Mouse (Mus musculus): ENCODE results near the gene Cngb1. TPM values are rescaled to one million over a fixed set of nuclear protein-coding genes. Genes with fewer than 3 reads are reported as not detected.

Gene Cngb1
- total and polyA plus RNA-seq, 3 experiments = 0.61 to 1.2 (median 0.63) TPM

- H3K79me2 ChIP-seq (replicated peaks; ENCODE audit: control insufficient read depth, insufficient read depth, low read length) = no peaks in the 10 kb centered on the region
- WGBS = 50% methylated on average over 2 of the region's 2 CpGs
These were observed 33.5 kb downstream of the Cngb1 start for GRCm38 (mm10) chr8:95272871-95273270.

GRCm38 (mm10) chr8:95271841-95272240, 34.5 kb downstream of the Cngb1 start:
- 42% methylated on average over 4 of the region's 4 CpGs for WGBS
- H3K27me3 ChIP-seq (ENCODE audit: control insufficient read depth, insufficient read depth, low read length) = no peaks in the 10 kb centered on the region
- DNase-seq = no peak
- no peak overlapping the region for H3K4me3 ChIP-seq
- no peaks in the 10 kb centered on the region for H3K4me1 ChIP-seq (ENCODE audit: control insufficient read depth, insufficient read depth, low read length)
- intact Hi-C loops (cut with DNase I) = no loop called here
- H3K27ac ChIP-seq = no peak overlapping the region
- no peak for TF ChIP-seq EP300 (IDR thresholded peaks at IDR 0.05; ENCODE audit: insufficient read depth, low read depth, low read length)
- TF ChIP-seq CTCF (IDR thresholded peaks at IDR 0.05) = no peak
- TF ChIP-seq POLR2A (IDR thresholded peaks at IDR 0.05; ENCODE audit: insufficient read depth, low read depth, low read length) = no peak
- no peak overlapping the region for H3K9ac ChIP-seq (ENCODE audit: low read depth, low read length)
- H3K79me2 ChIP-seq (replicated peaks; ENCODE audit: control insufficient read depth, insufficient read depth, low read length) = no peaks in the 10 kb centered on the region
- H3K36me3 ChIP-seq (ENCODE audit: control insufficient read depth, insufficient read depth, low read length) = no peaks in the 10 kb centered on the region

More at GRCm38 (mm10) chr8:95272871-95273270, 33.5 kb downstream of the Cngb1 start:
- no peak overlapping the region for H3K4me3 ChIP-seq
- H3K36me3 ChIP-seq (ENCODE audit: control insufficient read depth, insufficient read depth, low read length) = no peaks in the 10 kb centered on the region
- TF ChIP-seq CTCF (IDR thresholded peaks at IDR 0.05) = no peak
- TF ChIP-seq EP300 (IDR thresholded peaks at IDR 0.05; ENCODE audit: insufficient read depth, low read depth, low read length) = no peak
- no peak for TF ChIP-seq POLR2A (IDR thresholded peaks at IDR 0.05; ENCODE audit: insufficient read depth, low read depth, low read length)
- no peak overlapping the region for H3K27ac ChIP-seq
- no peak overlapping the region for H3K9ac ChIP-seq (ENCODE audit: low read depth, low read length)
- no peaks in the 10 kb centered on the region for H3K27me3 ChIP-seq (ENCODE audit: control insufficient read depth, insufficient read depth, low read length)
- DNase-seq = no peak
- H3K4me1 ChIP-seq (ENCODE audit: control insufficient read depth, insufficient read depth, low read length) = no peaks in the 10 kb centered on the region
- intact Hi-C loops (cut with DNase I) = no loop called here

- no peak overlapping the region for H3K9ac ChIP-seq (ENCODE audit: low read depth, low read length)
- no peaks in the 10 kb centered on the region for H3K79me2 ChIP-seq (replicated peaks; ENCODE audit: control insufficient read depth, insufficient read depth, low read length)
- H3K27me3 ChIP-seq (ENCODE audit: control insufficient read depth, insufficient read depth, low read length) = no peaks in the 10 kb centered on the region
- TF ChIP-seq CTCF (IDR thresholded peaks at IDR 0.05) (no peak), POLR2A (IDR thresholded peaks at IDR 0.05; ENCODE audit: insufficient read depth, low read depth, low read length) (no peak), EP300 (IDR thresholded peaks at IDR 0.05; ENCODE audit: insufficient read depth, low read depth, low read length) (no peak)
- H3K27ac ChIP-seq = no peak overlapping the region
- intact Hi-C loops (cut with DNase I) = no loop called here
- no peak for DNase-seq
- H3K4me3 ChIP-seq = no peak overlapping the region
- no peaks in the 10 kb centered on the region for H3K4me1 ChIP-seq (ENCODE audit: control insufficient read depth, insufficient read depth, low read length)
- WGBS = 85% methylated on average over 12 of the region's 12 CpGs
- no peaks in the 10 kb centered on the region for H3K36me3 ChIP-seq (ENCODE audit: control insufficient read depth, insufficient read depth, low read length)
These were observed 35.9 kb downstream of the Cngb1 start for GRCm38 (mm10) chr8:95270501-95270900.

GRCm38 (mm10) chr8:95262181-95262580, 44.2 kb downstream of the Cngb1 start:
- Histone ChIP-seq H3K4me3 (no peak overlapping the region), H3K36me3 (ENCODE audit: control insufficient read depth, insufficient read depth, low read length) (no peaks in the 10 kb centered on the region), H3K27ac (no peak overlapping the region), H3K4me1 (ENCODE audit: control insufficient read depth, insufficient read depth, low read length) (no peaks in the 10 kb centered on the region), H3K9ac (ENCODE audit: low read depth, low read length) (no peak overlapping the region), H3K27me3 (ENCODE audit: control insufficient read depth, insufficient read depth, low read length) (no peaks in the 10 kb centered on the region), H3K79me2 (replicated peaks; ENCODE audit: control insufficient read depth, insufficient read depth, low read length) (no peaks in the 10 kb centered on the region)
- no peak for DNase-seq
- intact Hi-C loops (cut with DNase I) = no loop called here
- TF ChIP-seq EP300 (IDR thresholded peaks at IDR 0.05; ENCODE audit: insufficient read depth, low read depth, low read length) = no peak
- TF ChIP-seq CTCF (IDR thresholded peaks at IDR 0.05) = no peak
- TF ChIP-seq POLR2A (IDR thresholded peaks at IDR 0.05; ENCODE audit: insufficient read depth, low read depth, low read length) = no peak
- WGBS = 88% methylated on average over 2 of the region's 2 CpGs

- intact Hi-C loops (cut with DNase I) = loop anchor here (1.0 to 10.0 kb wide), 4 partner anchors 39 to 439 kb away; partner anchors contain the start of gene Zfp319
- Histone ChIP-seq H3K27me3 (ENCODE audit: control insufficient read depth, insufficient read depth, low read length) (no peaks in the 10 kb centered on the region), H3K27ac (no peak overlapping the region), H3K4me3 (no peak overlapping the region), H3K36me3 (ENCODE audit: control insufficient read depth, insufficient read depth, low read length) (no peaks in the 10 kb centered on the region), H3K79me2 (replicated peaks; ENCODE audit: control insufficient read depth, insufficient read depth, low read length) (no peaks in the 10 kb centered on the region), H3K9ac (ENCODE audit: low read depth, low read length) (no peak overlapping the region), H3K4me1 (ENCODE audit: control insufficient read depth, insufficient read depth, low read length) (no peaks in the 10 kb centered on the region)
- TF ChIP-seq POLR2A (IDR thresholded peaks at IDR 0.05; ENCODE audit: insufficient read depth, low read depth, low read length) = no peak
- no peak for TF ChIP-seq CTCF (IDR thresholded peaks at IDR 0.05)
- TF ChIP-seq EP300 (IDR thresholded peaks at IDR 0.05; ENCODE audit: insufficient read depth, low read depth, low read length) = no peak
- WGBS = 89% methylated on average over 10 of the region's 10 CpGs
- DNase-seq = no peak
These were observed 50.8 kb downstream of the Cngb1 start for GRCm38 (mm10) chr8:95255611-95256010.

- peak overlapping the region; percentile 71 for H3K27ac ChIP-seq
- WGBS = 21% methylated on average over 16 of the region's 16 CpGs
- H3K4me3 ChIP-seq = peak overlapping the region; percentile 41
- H3K9ac ChIP-seq (ENCODE audit: low read depth, low read length) = peak overlapping the region; percentile 25
- H3K4me1 ChIP-seq (ENCODE audit: control insufficient read depth, insufficient read depth, low read length) = no peaks in the 10 kb centered on the region
- intact Hi-C loops (cut with DNase I) = loop anchor here (1.0 to 10.0 kb wide), 6 partner anchors 40 to 440 kb away; partner anchors contain the start of gene Zfp319
- DNase-seq = peak; percentile 93 to 95
- H3K36me3 ChIP-seq (ENCODE audit: control insufficient read depth, insufficient read depth, low read length) = no peaks in the 10 kb centered on the region
- TF ChIP-seq EP300 (IDR thresholded peaks at IDR 0.05; ENCODE audit: insufficient read depth, low read depth, low read length) (no peak; the same call in 1 of the 2 replicates), CTCF (IDR thresholded peaks at IDR 0.05) (peak; percentile 95; the same call in 1 of the 2 replicates), POLR2A (IDR thresholded peaks at IDR 0.05; ENCODE audit: insufficient read depth, low read depth, low read length) (peak; percentile 40)
- H3K79me2 ChIP-seq (replicated peaks; ENCODE audit: control insufficient read depth, insufficient read depth, low read length) = no peaks in the 10 kb centered on the region
- no peaks in the 10 kb centered on the region for H3K27me3 ChIP-seq (ENCODE audit: control insufficient read depth, insufficient read depth, low read length)
These were observed 51.6 kb downstream of the Cngb1 start for GRCm38 (mm10) chr8:95254564-95255434.
